Comparison of ENCODE assay signal across 9 mouse cellular contexts in genomic region chr7:143313572-143314319, GRCm38 (mm10).
A peak's percentile ranks its signal among the peaks of the same experiment; 100 is the strongest.
DNase-seq lines count a peak whose midpoint lies in the region; ATAC-seq and TF ChIP-seq lines count a peak whose summit lies in the region.
"Had no signal": no experiment of that assay in that cellular context is flagged by ENCODE, and none has a peak within 500 bp of the region (broad histone marks: within the 10 kb centered on the region; RNA-seq: fewer than 3 reads in every experiment).

No protein-coding gene starts in this region.

- peak overlapping the region; percentile 23; the same call in 1 of the 2 replicates for H3K4me2 ChIP-seq in intestine, embryonic 16.5 days (ENCODE audit: low read depth, low read length)
- H3K4me2 ChIP-seq in lung, embryonic 14.5 days = no peak overlapping the region
- H3K4me2 ChIP-seq: hindbrain, embryonic 15.5 days had no signal

- H3K9me3 ChIP-seq in intestine, embryonic 16.5 days (ENCODE audit: control insufficient read depth, low read length) = no peaks in the 10 kb centered on the region
- no peaks in the 10 kb centered on the region for H3K9me3 ChIP-seq in lung, embryonic 14.5 days (ENCODE audit: low read depth, low read length)
- H3K9me3 ChIP-seq: hindbrain, embryonic 15.5 days had no signal

- no peaks in the 10 kb centered on the region for H3K36me3 ChIP-seq in intestine, embryonic 16.5 days (ENCODE audit: control insufficient read depth, insufficient read depth, low read length)
- no peaks in the 10 kb centered on the region for H3K36me3 ChIP-seq in lung, embryonic 14.5 days (ENCODE audit: insufficient read depth)
- H3K36me3 ChIP-seq: hindbrain, embryonic 15.5 days had no signal

- H3K27me3 ChIP-seq in intestine, embryonic 16.5 days (replicated peaks; ENCODE audit: control insufficient read depth, insufficient read depth, low read length) = no peaks in the 10 kb centered on the region
- no peaks in the 10 kb centered on the region for H3K27me3 ChIP-seq in lung, embryonic 14.5 days (ENCODE audit: insufficient read depth, low read length)
- H3K27me3 ChIP-seq: hindbrain, embryonic 15.5 days had no signal

- 38% methylated on average over 11 of the region's 11 CpGs for WGBS in intestine, embryonic 16.5 days
- 45% methylated on average over 11 of the region's 11 CpGs for WGBS in lung, embryonic 14.5 days

- no peak for TF ChIP-seq CTCF in gastrocnemius, adult 2 months (IDR thresholded peaks at IDR 0.05)
- TF ChIP-seq CTCF in lung, embryonic 14.5 days (IDR thresholded peaks at IDR 0.05; ENCODE audit: low read depth) = no peak

- H3K27ac ChIP-seq in gastrocnemius, adult 2 months = peak overlapping the region; percentile 56
- peak overlapping the region; percentile 95 for H3K27ac ChIP-seq in intestine, embryonic 16.5 days (ENCODE audit: low read length)
- peak overlapping the region; percentile 79 for H3K27ac ChIP-seq in lung, embryonic 14.5 days (ENCODE audit: low read depth)
- H3K27ac ChIP-seq: hindbrain, embryonic 15.5 days had no signal

- peak overlapping the region; percentile 51 for H3K9ac ChIP-seq in intestine, embryonic 16.5 days (ENCODE audit: low read depth, low read length)
- no peak overlapping the region for H3K9ac ChIP-seq in lung, embryonic 14.5 days
- H3K9ac ChIP-seq: hindbrain, embryonic 15.5 days had no signal

- H3K4me3 ChIP-seq in gastrocnemius, adult 2 months = no peak overlapping the region
- no peak overlapping the region for H3K4me3 ChIP-seq in intestine, embryonic 16.5 days (ENCODE audit: low read length)
- no peak overlapping the region for H3K4me3 ChIP-seq in lung, embryonic 14.5 days (ENCODE audit: low read depth, low read length)
- H3K4me3 ChIP-seq: hindbrain, embryonic 15.5 days had no signal

- peak; percentile 94 for ATAC-seq in intestine, embryonic 16.5 days
- peak; percentile 62 for ATAC-seq in lung, embryonic 14.5 days (ENCODE audit: insufficient read depth)

- intact Hi-C loops in gastrocnemius, adult 2 months (cut with DNase I) = loop anchor here (5.0 kb wide), 1 partner anchor 149 kb away; the partner anchor contains the start of gene Cdkn1c
- intact Hi-C loops in left cerebral cortex, postnatal 25 days (cut with DNase I) = no loop called here

- DNase-seq in NIH3T3 (ENCODE audit: low read depth) = peak; percentile 63
- peak; percentile 87 for DNase-seq in gastrocnemius, adult 2 months
- DNase-seq in lung, embryonic 14.5 days = peak; percentile 78
- no peak for DNase-seq in right cerebral cortex, postnatal 4 days
- DNase-seq in retina, embryonic 14.5 days (ENCODE audit: low spot score) = no peak
- DNase-seq in left cerebral cortex, postnatal 25 days (ENCODE audit: low spot score in 2 of 2) = no peak
- no peak for DNase-seq in cerebellum, adult 11-12 months

- peaks cover 36% of the 10 kb centered on the region for H3K4me1 ChIP-seq in intestine, embryonic 16.5 days (ENCODE audit: control insufficient read depth, insufficient read depth, low read length)
- peaks cover 33% of the 10 kb centered on the region for H3K4me1 ChIP-seq in lung, embryonic 14.5 days (ENCODE audit: insufficient read depth)
- H3K4me1 ChIP-seq: hindbrain, embryonic 15.5 days had no signal

Comparison
In these comparisons a context has a peak if more than half of its experiments do, and no peak if none do; other contexts are left out.
1. DNase-seq: peak in NIH3T3 (single experiment), gastrocnemius, adult 2 months (single experiment) and lung, embryonic 14.5 days (single experiment); none in right cerebral cortex, postnatal 4 days (single experiment), retina, embryonic 14.5 days (single experiment), left cerebral cortex, postnatal 25 days (0 of 2) and cerebellum, adult 11-12 months (single experiment).
2. Peak in every context shown above with its lines, with median percentiles within 50 percentile points of each other: H3K27ac ChIP-seq.